Mouse (Mus musculus): ENCODE measurements around the gene Syt16. TPM values are rescaled to one million over a fixed set of nuclear protein-coding genes. Genes with fewer than 3 reads are reported as not detected.

The Syt16 gene
- polyA plus RNA-seq, 1 experiment from 2014 or later, result 1.2 TPM

DNA sequence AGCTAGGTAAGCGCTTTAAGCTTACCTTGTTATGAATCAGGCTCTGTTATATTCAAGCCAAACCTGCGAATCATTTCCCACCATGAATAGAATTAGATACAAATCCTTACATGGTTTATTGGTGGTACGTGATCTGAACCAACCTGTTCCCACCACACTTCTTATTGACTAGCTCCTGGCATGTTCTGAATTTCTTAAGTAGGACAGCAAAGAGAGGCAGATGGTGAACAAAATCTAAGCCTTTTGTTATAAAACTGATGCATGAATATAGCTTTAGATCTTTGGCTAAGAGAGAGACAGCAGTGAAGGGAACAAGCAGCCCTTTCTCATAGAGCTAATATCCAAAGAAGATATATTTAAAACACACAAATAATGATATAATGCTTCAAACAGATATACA lies 83.7 kb downstream of the Syt16 start:
- Histone ChIP-seq H3K4me2 (replicated peaks; ENCODE audit: low read depth, low read length) (no peak overlapping the region), H3K9me3 (ENCODE audit: control insufficient read depth, low read length) (no peaks in the 10 kb centered on the region), H3K4me3 (ENCODE audit: low read length) (no peak overlapping the region), H3K27me3 (ENCODE audit: control insufficient read depth, insufficient read depth, low read length) (no peaks in the 10 kb centered on the region), H3K27ac (ENCODE audit: low read depth, low read length) (no peak overlapping the region), H3K36me3 (ENCODE audit: control insufficient read depth, insufficient read depth, low read length) (no peaks in the 10 kb centered on the region), H3K4me1 (ENCODE audit: control insufficient read depth, insufficient read depth, low read length) (no peaks in the 10 kb centered on the region), H3K9ac (ENCODE audit: low read depth, low read length) (no peak overlapping the region)
- no peak for ATAC-seq (ENCODE audit: low FRiP score, low TSS enrichment)
- WGBS, result 91% methylated on average over 3 of the region's 3 CpGs

DNA sequence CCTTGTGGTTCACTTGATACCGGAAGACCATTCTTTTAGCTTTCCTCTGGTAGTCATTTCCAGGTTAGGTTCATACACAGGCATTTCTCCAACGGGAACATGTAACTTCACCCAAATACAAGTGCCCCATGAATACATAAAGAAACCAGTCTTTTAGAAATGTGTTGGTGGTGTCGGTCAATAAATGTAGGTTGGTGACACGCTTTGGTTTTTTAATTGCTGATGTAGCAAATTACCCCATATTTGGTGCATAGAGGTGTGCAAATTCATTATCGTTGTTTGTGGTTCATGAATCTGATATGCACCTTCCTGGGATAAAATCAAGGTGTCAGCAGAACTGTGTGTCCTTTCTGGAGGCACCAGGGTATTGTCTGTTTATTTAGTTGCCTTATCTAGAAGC lies 86.9 kb downstream of the Syt16 start:
- no peaks in the 10 kb centered on the region for H3K9me3 ChIP-seq (ENCODE audit: control insufficient read depth, low read length)
- no peak overlapping the region for H3K9ac ChIP-seq (ENCODE audit: low read depth, low read length)
- no peak for ATAC-seq (ENCODE audit: low FRiP score, low TSS enrichment)
- no peaks in the 10 kb centered on the region for H3K36me3 ChIP-seq (ENCODE audit: control insufficient read depth, insufficient read depth, low read length)
- H3K27ac ChIP-seq (ENCODE audit: low read depth, low read length), result no peak overlapping the region
- 95% methylated on average over 5 of the region's 5 CpGs for WGBS
- no peaks in the 10 kb centered on the region for H3K27me3 ChIP-seq (ENCODE audit: control insufficient read depth, insufficient read depth, low read length)
- H3K4me1 ChIP-seq (ENCODE audit: control insufficient read depth, insufficient read depth, low read length), result no peaks in the 10 kb centered on the region
- no peak overlapping the region for H3K4me3 ChIP-seq (ENCODE audit: low read length)
- no peak overlapping the region for H3K4me2 ChIP-seq (replicated peaks; ENCODE audit: low read depth, low read length)

DNA sequence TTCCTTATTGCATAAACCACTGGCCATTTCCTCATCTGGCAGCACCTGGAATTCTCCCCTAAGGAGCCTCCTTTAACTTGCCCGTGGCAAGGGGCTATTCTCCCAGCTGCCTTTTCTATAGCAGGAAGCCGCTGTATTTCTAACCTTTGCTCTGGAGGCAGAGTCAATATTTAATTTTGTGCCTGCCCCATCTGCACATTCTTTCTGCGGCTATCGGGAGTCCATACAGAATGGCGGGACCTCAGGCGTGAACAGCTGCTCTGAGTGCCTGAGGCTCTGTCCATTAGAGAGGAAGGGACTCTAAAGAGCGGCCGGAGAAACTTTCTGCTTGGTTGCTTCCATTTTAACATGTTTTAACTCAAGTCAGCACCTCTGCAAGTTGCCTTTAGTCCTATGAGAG lies 89.6 kb downstream of the Syt16 start:
- Histone ChIP-seq H3K36me3 (ENCODE audit: control insufficient read depth, insufficient read depth, low read length) (no peaks in the 10 kb centered on the region), H3K4me3 (ENCODE audit: low read length) (no peak overlapping the region), H3K4me1 (ENCODE audit: control insufficient read depth, insufficient read depth, low read length) (no peaks in the 10 kb centered on the region), H3K9ac (ENCODE audit: low read depth, low read length) (no peak overlapping the region), H3K9me3 (ENCODE audit: control insufficient read depth, low read length) (no peaks in the 10 kb centered on the region), H3K27ac (ENCODE audit: low read depth, low read length) (no peak overlapping the region), H3K4me2 (replicated peaks; ENCODE audit: low read depth, low read length) (no peak overlapping the region), H3K27me3 (ENCODE audit: control insufficient read depth, insufficient read depth, low read length) (no peaks in the 10 kb centered on the region)
- WGBS, result 32% methylated on average over 8 of the region's 8 CpGs
- peak; percentile 52; the same call in 1 of the 2 replicates for ATAC-seq (ENCODE audit: low FRiP score, low TSS enrichment)

DNA sequence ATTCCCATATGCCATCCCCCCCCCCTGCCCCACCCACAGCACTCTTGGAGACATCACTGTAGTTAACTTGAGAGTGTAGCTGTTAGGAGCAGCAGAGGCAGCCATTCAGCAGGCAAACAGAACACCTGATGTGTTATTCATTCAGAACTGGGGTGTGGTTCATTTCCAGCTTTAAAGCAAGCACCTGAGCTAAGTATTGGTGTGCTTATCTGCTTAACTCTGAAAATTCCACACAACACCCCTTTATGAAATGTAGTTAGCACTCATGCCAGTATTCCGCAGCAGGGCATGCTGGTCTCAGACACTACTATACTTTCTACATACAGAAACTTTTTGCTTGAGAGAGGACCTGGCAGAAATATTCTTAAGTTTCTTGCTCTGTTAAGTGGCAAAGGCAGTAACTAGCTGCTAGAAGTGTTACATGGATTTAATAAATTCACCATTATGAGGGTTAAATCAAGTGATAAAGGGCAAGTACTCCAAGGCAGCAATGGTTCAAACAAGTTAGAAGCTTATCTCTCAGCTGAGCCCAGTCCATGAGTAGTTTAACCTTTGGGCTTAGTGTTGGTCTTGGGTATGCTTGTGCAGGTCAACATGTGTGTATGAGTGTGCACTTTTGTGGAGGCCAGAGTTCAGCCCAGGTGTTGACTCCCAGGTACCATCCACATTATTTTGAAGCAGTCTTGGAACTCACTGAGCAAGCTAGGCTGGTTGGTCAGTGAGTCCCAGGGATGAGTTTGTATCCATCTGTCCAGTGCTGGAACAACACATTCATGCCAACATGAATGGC lies 92.1 kb downstream of the Syt16 start:
- H3K9me3 ChIP-seq (ENCODE audit: control insufficient read depth, low read length), result no peaks in the 10 kb centered on the region
- H3K4me2 ChIP-seq (replicated peaks; ENCODE audit: low read depth, low read length), result no peak overlapping the region
- H3K36me3 ChIP-seq (ENCODE audit: control insufficient read depth, insufficient read depth, low read length), result no peaks in the 10 kb centered on the region
- H3K9ac ChIP-seq (ENCODE audit: low read depth, low read length), result no peak overlapping the region
- 100% methylated on average over 1 of the region's 1 CpGs for WGBS
- no peak for ATAC-seq (ENCODE audit: low FRiP score, low TSS enrichment)
- no peak overlapping the region for H3K4me3 ChIP-seq (ENCODE audit: low read length)
- H3K27me3 ChIP-seq (ENCODE audit: control insufficient read depth, insufficient read depth, low read length), result no peaks in the 10 kb centered on the region
- H3K27ac ChIP-seq (ENCODE audit: low read depth, low read length), result no peak overlapping the region
- H3K4me1 ChIP-seq (ENCODE audit: control insufficient read depth, insufficient read depth, low read length), result no peaks in the 10 kb centered on the region

DNA sequence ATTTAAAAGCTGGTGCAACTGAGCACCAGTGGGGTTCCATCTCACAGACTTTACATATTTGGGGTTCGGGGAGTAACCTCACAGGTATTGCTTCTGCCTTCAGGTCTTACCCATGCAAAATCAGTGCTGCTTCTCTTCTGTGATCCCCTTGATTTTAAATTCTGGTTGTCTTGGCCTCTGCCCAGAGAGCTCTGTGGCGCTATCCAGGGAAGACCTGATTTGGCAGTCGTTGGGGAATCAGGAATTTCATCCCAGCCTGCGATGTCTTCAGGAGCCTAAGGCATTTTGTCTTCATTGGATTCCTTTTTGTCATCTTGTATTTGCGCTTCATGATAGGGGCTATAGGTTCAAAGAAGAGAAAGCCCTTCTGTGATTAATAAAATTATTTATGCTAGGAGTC lies 95.1 kb downstream of the Syt16 start:
- H3K4me2 ChIP-seq (replicated peaks; ENCODE audit: low read depth, low read length), result no peak overlapping the region
- H3K9me3 ChIP-seq (ENCODE audit: control insufficient read depth, low read length), result no peaks in the 10 kb centered on the region
- ATAC-seq (ENCODE audit: low FRiP score, low TSS enrichment), result no peak
- no peak overlapping the region for H3K4me3 ChIP-seq (ENCODE audit: low read length)
- H3K4me1 ChIP-seq (ENCODE audit: control insufficient read depth, insufficient read depth, low read length), result no peaks in the 10 kb centered on the region
- no peak overlapping the region for H3K9ac ChIP-seq (ENCODE audit: low read depth, low read length)
- H3K36me3 ChIP-seq (ENCODE audit: control insufficient read depth, insufficient read depth, low read length), result no peaks in the 10 kb centered on the region
- H3K27me3 ChIP-seq (ENCODE audit: control insufficient read depth, insufficient read depth, low read length), result no peaks in the 10 kb centered on the region
- WGBS, result 77% methylated on average over 5 of the region's 5 CpGs
- H3K27ac ChIP-seq (ENCODE audit: low read depth, low read length), result no peak overlapping the region

DNA sequence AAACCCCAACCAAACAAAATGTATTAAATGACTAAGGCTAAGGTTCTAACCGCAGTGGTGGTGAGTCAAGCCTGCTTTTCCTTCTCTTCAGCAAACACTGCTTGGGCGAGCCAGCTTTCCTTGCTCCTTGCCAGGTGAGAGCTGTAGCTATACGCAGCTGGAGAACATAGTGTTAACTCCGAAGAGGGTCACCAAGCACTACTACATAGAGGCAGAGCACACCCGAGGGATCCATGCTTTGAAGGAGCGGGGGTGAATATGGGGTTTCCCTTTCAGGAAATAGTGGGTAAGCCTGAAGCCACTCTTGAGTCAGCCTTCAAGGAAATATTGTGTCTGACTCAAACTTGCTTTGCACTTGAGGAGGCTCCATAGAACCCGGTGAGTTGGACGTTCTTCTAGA lies 95.6 kb downstream of the Syt16 start:
- Histone ChIP-seq H3K27me3 (ENCODE audit: control insufficient read depth, insufficient read depth, low read length) (no peaks in the 10 kb centered on the region), H3K4me3 (ENCODE audit: low read length) (no peak overlapping the region), H3K9ac (ENCODE audit: low read depth, low read length) (no peak overlapping the region), H3K4me2 (replicated peaks; ENCODE audit: low read depth, low read length) (no peak overlapping the region), H3K27ac (ENCODE audit: low read depth, low read length) (no peak overlapping the region), H3K36me3 (ENCODE audit: control insufficient read depth, insufficient read depth, low read length) (no peaks in the 10 kb centered on the region), H3K4me1 (ENCODE audit: control insufficient read depth, insufficient read depth, low read length) (no peaks in the 10 kb centered on the region), H3K9me3 (ENCODE audit: control insufficient read depth, low read length) (no peaks in the 10 kb centered on the region)
- WGBS, result 85% methylated on average over 8 of the region's 8 CpGs
- ATAC-seq (ENCODE audit: low FRiP score, low TSS enrichment), result no peak

DNA sequence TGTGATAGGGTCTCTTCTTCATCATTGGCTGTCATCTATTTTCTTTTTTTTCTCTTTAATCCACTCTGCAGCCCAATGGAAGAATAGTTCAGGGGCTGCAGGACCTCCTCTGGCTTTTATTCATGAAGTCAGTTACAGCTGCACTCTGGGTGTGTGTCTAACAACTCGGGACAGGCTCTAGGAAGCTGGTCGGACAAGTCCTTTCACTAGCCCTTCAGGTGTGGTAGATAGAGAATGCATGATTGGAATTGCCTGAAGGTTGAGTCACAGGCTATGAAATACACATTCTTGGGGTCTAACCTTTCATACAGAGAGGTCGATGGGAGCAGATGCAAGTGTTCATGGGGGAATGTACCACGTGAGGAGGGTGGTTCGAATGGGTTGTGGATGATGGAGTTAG lies 97.2 kb downstream of the Syt16 start:
- WGBS, result 79% methylated on average over 5 of the region's 5 CpGs
- Histone ChIP-seq H3K36me3 (ENCODE audit: control insufficient read depth, insufficient read depth, low read length) (no peaks in the 10 kb centered on the region), H3K9me3 (ENCODE audit: control insufficient read depth, low read length) (no peaks in the 10 kb centered on the region), H3K27me3 (ENCODE audit: control insufficient read depth, insufficient read depth, low read length) (no peaks in the 10 kb centered on the region), H3K4me1 (ENCODE audit: control insufficient read depth, insufficient read depth, low read length) (no peaks in the 10 kb centered on the region), H3K4me2 (replicated peaks; ENCODE audit: low read depth, low read length) (no peak overlapping the region), H3K27ac (ENCODE audit: low read depth, low read length) (no peak overlapping the region), H3K9ac (ENCODE audit: low read depth, low read length) (no peak overlapping the region), H3K4me3 (ENCODE audit: low read length) (no peak overlapping the region)
- ATAC-seq (ENCODE audit: low FRiP score, low TSS enrichment), result no peak

DNA sequence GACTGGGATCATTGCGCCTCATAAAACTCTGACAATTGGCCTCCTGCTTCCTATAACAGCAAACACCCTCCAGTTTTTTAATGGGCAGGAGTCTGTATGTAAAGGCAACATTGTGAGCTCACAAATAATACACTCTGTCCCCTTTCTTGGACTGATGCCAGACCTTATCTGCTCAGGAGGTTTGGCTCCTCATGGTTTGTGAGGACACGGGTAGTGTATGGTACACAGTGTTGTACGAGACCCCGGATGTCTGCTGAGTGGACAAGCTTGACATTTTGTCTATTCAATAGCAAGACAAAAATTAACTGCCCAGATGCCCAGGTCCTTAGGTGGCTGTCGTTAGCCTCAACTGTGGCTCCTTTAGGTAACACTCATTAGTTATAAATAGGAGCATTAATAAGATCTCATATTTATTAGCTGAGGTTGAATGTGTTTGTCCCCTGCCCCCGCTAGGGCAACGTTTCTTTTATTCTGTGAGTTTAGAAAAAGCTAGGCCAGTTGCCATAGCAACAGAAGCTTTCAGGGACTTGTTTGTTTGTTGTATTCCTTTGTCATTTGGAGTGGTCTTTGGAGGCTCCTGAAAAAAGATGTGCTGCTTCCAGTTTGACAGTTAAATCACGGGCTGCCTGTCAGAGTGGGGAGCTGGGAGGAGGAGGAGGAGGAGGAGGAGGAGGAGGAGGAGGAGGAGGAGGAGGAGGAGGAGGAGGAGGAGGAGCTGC lies 101.3 kb downstream of the Syt16 start:
- H3K4me2 ChIP-seq (replicated peaks; ENCODE audit: low read depth, low read length), result no peak overlapping the region
- no peaks in the 10 kb centered on the region for H3K4me1 ChIP-seq (ENCODE audit: control insufficient read depth, insufficient read depth, low read length)
- H3K9me3 ChIP-seq (ENCODE audit: control insufficient read depth, low read length), result no peaks in the 10 kb centered on the region
- H3K36me3 ChIP-seq (ENCODE audit: control insufficient read depth, insufficient read depth, low read length), result no peaks in the 10 kb centered on the region
- no peak for ATAC-seq (ENCODE audit: low FRiP score, low TSS enrichment)
- 69% methylated on average over 8 of the region's 8 CpGs for WGBS
- no peak overlapping the region for H3K27ac ChIP-seq (ENCODE audit: low read depth, low read length)
- H3K9ac ChIP-seq (ENCODE audit: low read depth, low read length), result no peak overlapping the region
- H3K27me3 ChIP-seq (ENCODE audit: control insufficient read depth, insufficient read depth, low read length), result no peaks in the 10 kb centered on the region
- no peak overlapping the region for H3K4me3 ChIP-seq (ENCODE audit: low read length)

DNA sequence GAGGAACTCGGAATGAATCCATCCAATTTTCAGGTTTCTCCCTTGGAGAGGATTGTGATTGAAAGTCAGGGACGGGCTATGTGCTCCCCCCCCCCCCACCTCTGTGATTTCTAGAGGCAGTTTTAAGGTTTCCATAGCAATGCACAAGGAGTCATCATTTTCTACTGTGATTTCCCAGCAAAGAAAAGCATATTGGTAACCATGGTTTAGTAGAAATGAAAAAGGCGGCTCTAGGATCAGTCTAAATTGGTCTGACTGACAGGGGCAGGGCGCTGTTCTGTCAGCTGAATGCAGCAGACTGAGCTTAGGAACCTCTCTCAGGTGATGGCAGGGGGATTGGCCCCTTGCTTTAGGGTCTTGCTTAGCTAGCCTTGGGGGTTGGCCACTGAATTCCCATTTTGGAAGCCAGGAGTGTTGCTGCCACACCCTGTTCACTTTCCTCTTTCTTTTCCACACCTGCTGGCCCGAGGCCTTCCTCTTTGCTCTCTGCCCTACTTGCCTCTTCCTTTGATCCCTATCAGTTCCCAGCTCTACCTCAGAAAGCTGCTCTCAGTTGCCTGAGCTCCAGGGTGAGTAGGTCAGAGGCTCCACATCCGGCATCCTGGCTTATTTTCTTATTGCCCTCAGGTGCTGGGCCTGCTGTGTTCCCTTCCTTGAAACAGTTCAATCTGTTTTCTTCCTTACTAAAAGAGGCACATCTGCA lies 108.5 kb downstream of the Syt16 start:
- 69% methylated on average over 6 of the region's 6 CpGs for WGBS
- no peak for ATAC-seq (ENCODE audit: low FRiP score, low TSS enrichment)
- Histone ChIP-seq H3K4me1 (ENCODE audit: control insufficient read depth, insufficient read depth, low read length) (no peaks in the 10 kb centered on the region), H3K4me3 (ENCODE audit: low read length) (no peak overlapping the region), H3K27ac (ENCODE audit: low read depth, low read length) (no peak overlapping the region), H3K9me3 (ENCODE audit: control insufficient read depth, low read length) (no peaks in the 10 kb centered on the region), H3K36me3 (ENCODE audit: control insufficient read depth, insufficient read depth, low read length) (no peaks in the 10 kb centered on the region), H3K9ac (ENCODE audit: low read depth, low read length) (no peak overlapping the region), H3K27me3 (ENCODE audit: control insufficient read depth, insufficient read depth, low read length) (no peaks in the 10 kb centered on the region), H3K4me2 (replicated peaks; ENCODE audit: low read depth, low read length) (no peak overlapping the region)

Measured in kidney, embryonic 14.5 days (tissue).